Mouse (Mus musculus) intestine, postnatal 0 days (tissue): ENCODE measurements around the gene Clip2. TPM values are rescaled to one million over a fixed set of nuclear protein-coding genes. Genes with fewer than 3 reads are reported as not detected.

Experiments used
- ATAC-seq: fragments of 200-750 bp; cut with Nextera tagmentation; 2 replicates; pipeline ENCODE4 v1.8.0; 2017; ENCODE audit warnings: mild to moderate bottlenecking, moderate TSS enrichment, moderate library complexity
- H3K27ac ChIP-seq: fragments of 300-500 bp; sonication (generic); 2 replicates; pipeline ENCODE4 v1.5.1; 2014; ENCODE audit warnings: mild to moderate bottlenecking, low read depth, low read length, moderate library complexity
- H3K27me3 ChIP-seq: fragments of 300-500 bp; sonication (generic); replicated peaks from 2 replicates; pipeline ENCODE4 v1.6.1; 2014; ENCODE audit warnings: low read length, mixed read lengths; ENCODE audit not compliant: control insufficient read depth, insufficient read depth
- H3K36me3 ChIP-seq: fragments of 300-500 bp; sonication (generic); 2 replicates; pipeline ENCODE4 v1.6.1; 2014; ENCODE audit warnings: mild to moderate bottlenecking, moderate library complexity; ENCODE audit not compliant: control insufficient read depth, insufficient read depth
- H3K4me1 ChIP-seq: fragments of 300-500 bp; sonication (generic); replicated peaks from 2 replicates; pipeline ENCODE4 v1.6.1; 2014; ENCODE audit warnings: antibody characterized with exemption, low read length, mixed read lengths; ENCODE audit not compliant: control insufficient read depth, insufficient read depth
- H3K4me2 ChIP-seq: fragments of 300-500 bp; sonication (generic); replicated peaks from 2 replicates; pipeline ENCODE4 v1.6.1; 2014; ENCODE audit warnings: low read depth, mild to moderate bottlenecking, moderate library complexity
- H3K4me3 ChIP-seq: fragments of 300-500 bp; sonication (generic); 2 replicates; pipeline ENCODE4 v1.5.1; 2014; ENCODE audit warnings: low read depth, low read length
- H3K9ac ChIP-seq: fragments of 300-500 bp; sonication (generic); 2 replicates; pipeline ENCODE4 v1.6.1; 2014; ENCODE audit warnings: mild to moderate bottlenecking, low read depth, low read length
- H3K9me3 ChIP-seq: fragments of 300-500 bp; sonication (generic); 2 replicates; pipeline ENCODE4 v1.6.1; 2016; ENCODE audit warnings: mixed run types; ENCODE audit not compliant: control insufficient read depth
- CTCF ChIP-seq: sonication (generic); IDR thresholded peaks from 2 replicates; pipeline ENCODE4 v1.5.1; 2016; ENCODE audit warnings: low read depth, mild to moderate bottlenecking, control low read depth, antibody characterized with exemption, moderate library complexity
- WGBS: fragments of 180-500 bp; shearing (Covaris S2); extraction: QIAGEN DNeasy Blood & Tissue Kit; methylation state at CpG from one replicate; pipeline ENCODE4 v1.1.7; 2014; 5-methylcytosine and 5-hydroxymethylcytosine counted together
- polyA plus RNA-seq: library from polyadenylated mRNA; unstranded; fragments of >200 nt; fragmentation: Nextera tagmentation; extraction: Ambion mirVana; gene quantifications from 2 replicates; pipeline ENCODE4 v1.2.1, GENCODE M21; 2015

Gene Clip2
- polyA plus RNA-seq, 1 experiment from 2014 or later: 2.6 TPM

DNA sequence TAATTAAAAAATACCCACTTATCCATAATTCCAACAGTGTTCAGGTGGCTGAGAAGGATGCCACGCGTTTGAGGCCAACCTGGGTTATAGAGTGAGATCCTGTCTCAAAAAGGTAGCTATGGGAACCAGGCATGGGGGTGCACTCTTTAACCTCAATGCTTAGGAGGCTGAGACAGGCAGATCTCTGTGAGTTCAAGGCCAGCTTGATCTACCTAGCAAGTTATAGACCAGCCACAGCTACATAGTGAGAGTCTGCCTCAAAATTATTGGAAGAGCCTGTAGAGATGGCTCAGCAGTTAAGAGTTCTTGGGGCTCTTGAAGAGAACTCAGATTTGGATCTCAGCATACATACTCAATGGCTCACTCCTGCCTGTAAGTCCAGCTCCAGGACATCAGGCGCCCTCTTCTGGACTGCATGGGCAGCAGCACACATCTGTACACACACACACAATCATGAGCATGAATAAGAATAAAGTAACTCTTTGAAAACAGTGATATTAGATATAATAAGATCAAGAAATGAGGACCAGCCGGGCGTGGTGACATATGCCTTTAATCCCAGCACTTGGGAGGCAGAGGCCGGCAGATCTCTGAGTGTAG, 77.1 kb downstream of the Clip2 start:
- Histone ChIP-seq H3K27ac (no peak overlapping the region), H3K9ac (no peak overlapping the region), H3K4me2 (no peak overlapping the region), H3K27me3 (no peaks in the 10 kb centered on the region), H3K4me3 (no peak overlapping the region), H3K4me1 (no peaks in the 10 kb centered on the region), H3K36me3 (no peaks in the 10 kb centered on the region), H3K9me3 (no peaks in the 10 kb centered on the region)
- peak; percentile 54 for TF ChIP-seq CTCF
- WGBS: 95% methylated on average over 6 of the region's 6 CpGs
- ATAC-seq: no peak

GRCm38 (mm10) chr5:134473902-134474301, 78.3 kb downstream of the Clip2 start:
- Histone ChIP-seq H3K27ac (no peak overlapping the region), H3K36me3 (no peaks in the 10 kb centered on the region), H3K4me1 (no peaks in the 10 kb centered on the region), H3K9me3 (no peaks in the 10 kb centered on the region), H3K4me3 (no peak overlapping the region), H3K27me3 (no peaks in the 10 kb centered on the region), H3K9ac (no peak overlapping the region), H3K4me2 (no peak overlapping the region)
- TF ChIP-seq CTCF: peak; percentile 73
- WGBS: 76% methylated on average over 2 of the region's 2 CpGs
- no peak for ATAC-seq

DNA sequence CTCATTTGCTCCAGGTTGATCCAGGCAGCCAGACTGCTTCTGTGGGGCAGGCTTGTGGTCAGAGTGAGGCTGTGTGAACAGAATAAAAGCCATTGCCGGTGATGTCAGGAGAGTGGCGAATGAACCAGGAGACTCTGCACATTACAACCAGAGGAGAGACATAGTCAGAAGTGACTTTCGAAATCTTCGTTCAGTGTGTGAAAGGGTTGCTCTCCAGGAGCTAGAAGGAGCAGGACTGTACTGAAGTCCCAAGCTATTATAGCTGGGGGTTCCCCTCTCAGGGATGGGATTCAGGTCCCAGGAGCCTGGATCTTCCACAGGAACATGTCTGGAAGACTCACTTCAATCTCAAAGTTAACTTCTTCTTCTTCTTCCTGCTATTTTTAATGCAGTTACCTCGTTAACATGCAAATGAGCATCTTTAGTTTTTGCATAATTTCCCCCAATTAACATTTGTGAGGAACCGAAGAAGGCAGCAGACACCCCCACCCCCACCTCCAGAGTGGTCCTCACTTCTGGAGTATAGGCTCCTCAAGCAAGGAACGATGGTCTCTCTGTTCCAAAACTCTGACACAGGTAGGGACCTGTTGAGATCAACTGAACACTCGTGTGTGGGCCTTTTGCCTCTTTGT, 81.6 kb downstream of the Clip2 start:
- Histone ChIP-seq H3K9ac (no peak overlapping the region), H3K27me3 (no peaks in the 10 kb centered on the region), H3K4me1 (no peaks in the 10 kb centered on the region), H3K4me2 (no peak overlapping the region), H3K36me3 (no peaks in the 10 kb centered on the region), H3K9me3 (no peaks in the 10 kb centered on the region), H3K4me3 (no peak overlapping the region), H3K27ac (no peak overlapping the region)
- 90% methylated on average over 8 of the region's 8 CpGs for WGBS
- no peak for ATAC-seq
- no peak for TF ChIP-seq CTCF

DNA sequence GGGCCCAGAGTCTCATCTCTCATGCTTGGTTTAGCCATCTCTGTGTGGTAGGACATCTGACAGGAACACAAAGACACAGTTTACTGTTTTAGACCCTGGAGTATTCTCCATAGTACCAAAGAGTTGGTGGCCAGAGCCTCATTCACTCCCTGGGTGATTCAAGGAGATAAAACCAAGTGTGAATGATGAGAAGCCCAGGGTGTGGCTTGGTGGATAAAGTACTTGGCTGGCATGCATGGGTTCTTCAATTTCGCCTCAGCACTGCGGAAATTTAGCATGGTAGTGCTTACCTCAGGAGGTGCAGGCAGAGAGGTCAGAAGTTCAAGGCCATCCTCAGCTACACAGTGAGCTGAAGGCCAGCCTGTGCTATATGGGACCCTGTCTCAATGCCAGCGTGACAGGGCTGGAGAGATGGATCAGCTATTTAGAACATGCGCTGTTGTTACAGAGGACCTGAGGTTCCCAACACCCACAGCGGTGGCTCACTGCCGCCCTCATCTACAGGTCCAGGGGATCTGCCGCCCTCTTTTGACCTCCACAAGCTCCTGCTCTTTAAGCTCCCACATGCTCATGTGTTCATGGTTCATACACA, 82.6 kb downstream of the Clip2 start:
- Histone ChIP-seq H3K9ac (no peak overlapping the region), H3K4me3 (no peak overlapping the region), H3K27ac (no peak overlapping the region), H3K27me3 (no peaks in the 10 kb centered on the region), H3K4me1 (no peaks in the 10 kb centered on the region), H3K4me2 (no peak overlapping the region), H3K9me3 (no peaks in the 10 kb centered on the region), H3K36me3 (no peaks in the 10 kb centered on the region)
- no peak for ATAC-seq
- no peak for TF ChIP-seq CTCF
- WGBS: 91% methylated on average over 7 of the region's 7 CpGs

GRCm38 (mm10) chr5:134468158-134468765, 84.0 kb downstream of the Clip2 start:
- Histone ChIP-seq H3K9me3 (no peaks in the 10 kb centered on the region), H3K36me3 (no peaks in the 10 kb centered on the region), H3K27me3 (no peaks in the 10 kb centered on the region), H3K4me3 (no peak overlapping the region), H3K9ac (0 out of 2 replicates have a peak overlapping the region, but pooled peaks have one; percentile 17), H3K27ac (no peak overlapping the region), H3K4me2 (no peak overlapping the region), H3K4me1 (no peaks in the 10 kb centered on the region)
- no peak for ATAC-seq
- 69% methylated on average over 10 of the region's 10 CpGs for WGBS
- TF ChIP-seq CTCF: no peak

GRCm38 (mm10) chr5:134467030-134467549, 85.1 kb downstream of the Clip2 start:
- ATAC-seq: peak; percentile 56
- H3K4me2 ChIP-seq: 0 out of 2 replicates have a peak overlapping the region, but pooled peaks have one; percentile 13
- no peak for TF ChIP-seq CTCF

More at GRCm38 (mm10) chr5:134467030-134467549, 85.1 kb downstream of the Clip2 start:
- no peaks in the 10 kb centered on the region for H3K27me3 ChIP-seq
- H3K4me3 ChIP-seq: no peak overlapping the region
- no peak overlapping the region for H3K9ac ChIP-seq
- no peaks in the 10 kb centered on the region for H3K36me3 ChIP-seq
- no peaks in the 10 kb centered on the region for H3K4me1 ChIP-seq
- H3K27ac ChIP-seq: no peak overlapping the region
- WGBS: 53% methylated on average over 8 of the region's 8 CpGs
- H3K9me3 ChIP-seq: no peaks in the 10 kb centered on the region
